Mouse (Mus musculus): Measurements from ENCODE around the gene Pdzk1.

DNA sequence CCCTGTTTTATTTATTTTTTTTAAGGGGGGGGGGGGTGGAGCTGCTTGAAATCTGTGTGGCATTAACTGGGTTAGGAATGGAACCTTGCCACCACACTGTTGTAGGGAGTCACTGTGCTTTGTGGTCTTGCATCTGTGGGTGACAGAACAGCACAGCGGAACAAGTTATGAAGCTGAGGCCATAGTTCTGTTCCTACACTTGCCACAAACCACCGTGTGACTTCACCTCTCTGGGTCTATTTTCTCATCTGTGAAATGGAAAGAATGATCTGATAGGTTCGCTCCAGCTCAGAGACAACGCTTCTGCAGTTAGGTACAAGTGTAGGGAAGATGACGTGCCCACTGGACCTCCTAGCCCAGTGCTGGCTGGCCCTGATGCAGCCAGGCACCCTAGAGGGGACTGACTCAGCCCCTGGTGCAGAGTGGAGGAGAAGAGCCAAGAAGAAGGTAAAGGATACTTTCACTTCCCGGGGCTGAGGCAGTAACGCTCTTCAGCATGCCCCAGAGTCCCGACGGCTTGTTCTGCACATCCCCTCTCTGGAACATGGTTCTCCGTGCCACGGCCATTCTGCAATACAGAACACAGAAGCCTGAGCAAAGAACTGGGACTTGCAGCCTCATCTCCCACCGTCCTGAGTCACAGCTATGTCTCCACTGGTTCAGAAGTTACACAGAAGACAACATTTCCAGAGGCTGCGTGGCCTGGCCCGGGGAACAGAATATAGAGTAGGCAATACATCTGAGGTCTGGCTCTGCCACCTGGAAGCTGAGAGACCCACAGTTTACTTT lies 53.2 kb downstream of the Pdzk1 start:
- TF ChIP-seq TCF12 (IDR thresholded peaks at IDR 0.05; ENCODE audit: low read depth, low read length) (no peak), CTCF (IDR thresholded peaks at IDR 0.05 in 2 of 3, conservative IDR thresholded peaks at IDR 0.05 in 1 of 3; ENCODE audit: control insufficient read depth in 1 of 3, insufficient read depth in 1 of 3, low read depth in 2 of 3, low read length in 3 of 3, poor library complexity in 1 of 3, severe bottlenecking in 1 of 3) (no peak), GATA1 (IDR thresholded peaks at IDR 0.05; ENCODE audit: low read depth, low read length) (no peak), JUND (IDR thresholded peaks at IDR 0.05; ENCODE audit: low read depth, low read length) (no peak), POLR2A (IDR thresholded peaks at IDR 0.05; ENCODE audit: control insufficient read depth in 1 of 2, insufficient read depth in 1 of 2, low read depth in 1 of 2, low read length in 2 of 2, poor library complexity in 1 of 2) (no peak), SIN3A (IDR thresholded peaks at IDR 0.05; ENCODE audit: low read length) (no peak), MAX (IDR thresholded peaks at IDR 0.05; ENCODE audit: low read length) (no peak), GABPA (IDR thresholded peaks at IDR 0.05; ENCODE audit: low read depth, low read length) (no peak)
